Mouse (Mus musculus) ovary, postnatal 36 days (tissue): ENCODE data around the gene Hoxa4.
A peak's percentile ranks its signal among the peaks of the same experiment; 100 is the strongest.

ENCODE experiments used
- DNase-seq: peaks from one replicate; pipeline ENCODE4 v3.0.0; 2022; ENCODE audit warnings: low spot score, mixed read lengths

The Hoxa4 gene

GRCm38 (mm10) chr6:52164626-52165440 is 26.7 kb downstream of the Hoxa4 start, which contains the start of gene Hoxa2:
Gene Hoxa2, minus strand, starts transcription at chr6:52164831.
- no peak for DNase-seq

- peak; percentile 15 for DNase-seq
Observed at GRCm38 (mm10) chr6:52164051-52164625, 27.4 kb downstream of the Hoxa4 start.

- no peak for DNase-seq
Observed at GRCm38 (mm10) chr6:52163366-52164031, 28.1 kb downstream of the Hoxa4 start.

- no peak for DNase-seq
Observed at GRCm38 (mm10) chr6:52162611-52163365, 28.8 kb downstream of the Hoxa4 start.

- no peak for DNase-seq
Observed at GRCm38 (mm10) chr6:52162093-52162380, 29.5 kb downstream of the Hoxa4 start.

- no peak for DNase-seq
Observed at GRCm38 (mm10) chr6:52161336-52162092, 30.0 kb downstream of the Hoxa4 start.

GRCm38 (mm10) chr6:52160511-52161335 is 30.8 kb downstream of the Hoxa4 start:
- peak; percentile 41 for DNase-seq

- no peak for DNase-seq
Observed at GRCm38 (mm10) chr6:52159979-52160378, 31.6 kb downstream of the Hoxa4 start.

- peak; percentile 18 for DNase-seq
Observed at GRCm38 (mm10) chr6:52159164-52159761, 32.3 kb downstream of the Hoxa4 start.

GRCm38 (mm10) chr6:52158276-52159051 is 33.1 kb downstream of the Hoxa4 start, which contains the start of gene Hoxa1:
Gene Hoxa1, minus strand, starts transcription at chr6:52158317.
- DNase-seq, result peak; percentile 59

GRCm38 (mm10) chr6:52157466-52158275 is 33.9 kb downstream of the Hoxa4 start:
- no peak for DNase-seq

- DNase-seq, result no peak
Observed at GRCm38 (mm10) chr6:52156551-52157200, 34.9 kb downstream of the Hoxa4 start.

GRCm38 (mm10) chr6:52155471-52155870 is 36.1 kb downstream of the Hoxa4 start:
- no peak for DNase-seq

GRCm38 (mm10) chr6:52154044-52154443 is 37.5 kb downstream of the Hoxa4 start:
- DNase-seq, result no peak

- no peak for DNase-seq
Observed at GRCm38 (mm10) chr6:52153270-52153669, 38.3 kb downstream of the Hoxa4 start.

- DNase-seq, result no peak
Observed at GRCm38 (mm10) chr6:52152226-52153193, 39.0 kb downstream of the Hoxa4 start.

- DNase-seq, result no peak
Observed at GRCm38 (mm10) chr6:52151571-52151970, 40.0 kb downstream of the Hoxa4 start.
